Mouse (Mus musculus): Measurements from ENCODE around the gene Slc13a3.

DNA sequence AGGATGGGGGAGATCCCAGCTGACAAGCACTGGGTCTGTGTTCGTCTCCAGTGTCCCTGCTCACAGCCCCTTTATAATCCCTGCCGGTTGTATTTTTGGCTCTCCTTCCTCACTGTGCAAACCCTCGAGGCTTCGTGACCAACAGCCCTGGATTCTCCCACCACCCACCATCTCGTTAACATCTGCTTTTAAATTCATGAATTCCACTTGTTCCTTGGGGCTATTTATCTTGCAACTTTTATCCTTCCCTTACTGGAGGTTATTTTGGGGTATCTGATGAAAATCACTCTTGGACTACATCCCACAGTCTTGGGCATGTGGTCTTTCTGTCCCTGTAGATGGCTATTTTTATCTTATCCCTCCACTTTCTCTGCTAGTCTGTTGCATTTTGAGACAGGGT is 37.4 kb upstream of the Slc13a3 start:
- TF ChIP-seq CTCF (IDR thresholded peaks at IDR 0.05) (no peak), EP300 (IDR thresholded peaks at IDR 0.05) (no peak)

Data from lung, postnatal 0 days (tissue).